Mouse (Mus musculus): ENCODE data around the gene Fam3b.

Fam3b gene

GRCm38 (mm10) chr16:97492369-97492768 is 22.2 kb downstream of the Fam3b start:
- DNase-seq (ENCODE audit: low spot score in 2 of 2), result no peak

DNA sequence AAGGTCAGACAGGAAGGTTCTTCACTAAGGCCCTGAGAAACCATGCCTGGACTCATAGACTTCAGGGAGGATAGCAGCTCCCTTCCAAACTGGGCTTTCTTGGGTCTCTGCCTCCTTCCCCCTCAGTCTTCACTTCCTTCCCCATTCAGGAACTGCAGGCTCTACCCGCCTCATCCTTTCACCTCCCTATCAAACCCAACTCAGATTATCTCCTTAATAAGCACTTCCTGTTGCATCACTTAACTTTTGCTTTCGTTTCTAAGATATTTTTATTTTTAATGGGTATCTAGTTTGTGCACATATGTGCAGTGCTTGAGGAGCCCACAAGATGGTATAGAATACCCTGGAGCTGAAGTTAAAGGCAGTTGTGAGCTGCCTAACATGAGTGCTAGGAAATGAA is 36.0 kb downstream of the Fam3b start:
- DNase-seq (ENCODE audit: low spot score in 2 of 2), result no peak

- DNase-seq (ENCODE audit: low spot score in 2 of 2), result no peak
These were observed 38.1 kb downstream of the Fam3b start for GRCm38 (mm10) chr16:97476524-97476923.

- DNase-seq (ENCODE audit: low spot score in 2 of 2), result no peak
These were observed 39.0 kb downstream of the Fam3b start for GRCm38 (mm10) chr16:97475581-97475980.

- no peak for DNase-seq (ENCODE audit: low spot score in 2 of 2)
These were observed 39.9 kb downstream of the Fam3b start for GRCm38 (mm10) chr16:97474671-97475070.

DNA sequence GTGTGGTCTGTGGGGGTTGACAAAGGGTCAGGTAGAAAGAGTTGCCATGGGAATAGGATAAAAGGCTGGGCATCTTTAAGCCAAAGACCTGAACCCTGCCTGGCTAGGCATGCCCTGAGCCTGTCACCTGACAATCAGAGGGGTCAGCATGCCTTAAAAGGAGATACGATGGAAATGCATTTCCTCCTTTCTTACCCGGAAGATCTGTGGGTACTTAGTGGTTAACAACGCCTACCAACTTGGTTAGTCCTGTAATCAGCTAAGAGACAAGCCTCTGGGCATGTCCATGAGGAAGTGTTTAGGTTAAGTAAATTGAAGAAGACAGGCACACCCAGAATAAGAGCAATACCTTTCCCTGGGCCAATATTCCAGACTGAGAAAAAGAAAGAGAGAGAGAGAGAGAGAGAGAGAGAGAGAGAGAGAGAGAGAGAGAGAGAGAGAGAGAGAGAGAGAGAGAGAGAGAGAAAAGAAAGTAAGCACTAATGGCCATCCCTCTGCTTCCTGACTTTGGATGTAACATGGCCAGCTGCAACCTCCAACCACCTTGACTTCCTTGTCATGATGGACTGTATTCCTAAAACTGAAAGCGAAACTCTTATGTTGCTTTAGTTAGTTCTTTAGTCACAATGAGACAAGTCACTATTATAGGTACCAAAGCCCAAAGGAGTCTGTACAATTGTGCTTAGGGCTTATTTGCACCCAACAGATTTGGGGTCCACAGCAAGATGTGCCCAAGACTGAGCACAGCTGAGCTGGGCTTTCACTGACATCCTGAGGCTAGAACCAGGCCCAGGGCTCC is 46.4 kb downstream of the Fam3b start:
- no peak for DNase-seq (ENCODE audit: low spot score in 2 of 2)

- no peak for DNase-seq (ENCODE audit: low spot score in 2 of 2)
These were observed 47.1 kb downstream of the Fam3b start for GRCm38 (mm10) chr16:97467472-97467871.

GRCm38 (mm10) chr16:97466182-97466957 is 48.2 kb downstream of the Fam3b start:
- no peak for DNase-seq (ENCODE audit: low spot score in 2 of 2)

GRCm38 (mm10) chr16:97462481-97463181 is 52.0 kb downstream of the Fam3b start, which contains the start of gene Mx1:
Mx1 (minus strand) TSS chr16:97462907.
- DNase-seq (ENCODE audit: low spot score in 2 of 2), result no peak

DNA sequence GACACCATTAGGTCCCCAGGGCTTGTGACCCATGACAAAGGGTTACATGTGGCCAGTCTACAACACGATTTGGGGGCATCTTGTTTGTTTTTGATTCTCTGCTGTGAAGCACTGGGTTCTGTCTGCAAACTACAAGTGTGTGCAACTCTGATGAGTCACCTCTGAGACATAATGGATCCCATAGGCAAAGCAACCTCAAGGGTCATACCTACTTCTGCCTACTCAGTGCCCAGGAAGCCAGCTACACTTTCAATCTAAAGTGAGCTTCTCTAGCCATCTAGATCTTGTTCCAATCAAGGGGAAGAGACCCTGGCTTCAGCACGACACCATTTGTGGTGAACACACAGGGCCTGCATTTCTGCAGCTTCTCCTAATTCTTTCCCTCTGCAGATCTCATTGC is 53.3 kb downstream of the Fam3b start:
- no peak for DNase-seq (ENCODE audit: low spot score in 2 of 2)

DNA sequence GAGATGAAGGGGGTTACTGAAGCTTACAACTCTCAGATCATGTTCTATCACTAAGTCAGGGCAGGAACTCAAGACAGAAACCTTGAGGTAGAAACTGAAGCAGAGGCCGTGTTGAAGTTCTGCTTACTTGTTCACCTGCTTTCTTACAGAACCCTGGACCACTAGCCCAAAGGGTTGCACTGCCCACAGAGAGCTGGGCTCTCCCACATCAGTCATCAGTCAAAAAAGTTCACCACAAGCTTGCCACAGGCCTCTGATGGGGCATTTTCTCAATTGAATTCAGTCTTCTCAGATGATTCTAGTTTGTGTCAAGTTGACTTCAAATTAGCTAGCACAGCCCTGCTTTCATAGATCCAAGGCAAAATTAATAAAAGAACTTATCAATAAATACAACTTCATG is 54.8 kb downstream of the Fam3b start:
- DNase-seq (ENCODE audit: low spot score in 2 of 2), result no peak

DNA sequence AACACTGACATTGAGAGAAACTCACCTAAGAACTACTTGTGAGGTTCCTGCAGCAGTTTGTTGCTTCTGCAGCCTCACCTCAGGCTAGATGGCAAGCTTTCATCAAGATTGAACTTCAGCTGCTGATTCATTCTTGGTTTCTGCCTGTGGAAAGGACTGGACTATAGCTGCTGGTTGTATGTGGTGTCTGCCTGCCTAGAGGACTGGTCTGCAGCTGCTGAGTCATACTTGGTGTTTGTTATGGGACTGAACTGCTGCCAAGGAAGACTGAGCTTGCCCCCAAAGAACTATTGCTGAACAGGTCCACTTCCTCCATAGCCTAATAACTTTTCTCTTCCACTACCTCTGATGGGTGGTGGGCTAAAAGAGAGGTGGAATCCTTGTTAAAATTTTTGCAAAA is 67.2 kb downstream of the Fam3b start:
- DNase-seq (ENCODE audit: low spot score in 2 of 2), result no peak

DNA sequence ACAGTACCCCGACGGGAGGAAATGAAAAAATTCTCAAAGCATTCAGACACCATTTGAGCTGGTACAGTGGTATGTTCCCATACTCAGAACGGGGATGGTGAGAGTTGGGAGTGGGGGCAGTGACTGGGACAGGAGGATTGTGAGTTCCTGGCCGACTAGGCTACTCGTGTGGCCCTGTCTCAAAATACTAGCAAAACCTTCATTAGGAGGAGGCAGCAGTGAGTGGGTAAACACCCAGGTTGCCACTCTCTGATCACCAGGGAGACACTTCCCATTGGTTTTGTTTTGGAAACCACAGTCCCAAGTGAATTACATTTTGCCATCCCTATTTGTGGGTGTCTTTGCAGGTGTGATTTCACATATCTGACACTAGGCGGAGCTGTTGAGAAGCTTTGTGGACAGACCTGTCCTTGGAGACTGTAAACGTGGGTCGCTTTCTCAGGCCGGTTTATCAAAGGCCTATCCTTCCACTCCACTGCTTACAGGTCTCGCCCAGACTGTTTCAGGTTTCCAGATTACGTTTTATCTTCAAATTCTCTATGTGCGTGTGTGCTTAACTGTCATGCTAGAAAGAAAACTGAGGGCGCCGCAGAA is 70.8 kb downstream of the Fam3b start:
- DNase-seq (ENCODE audit: low spot score in 2 of 2), result no peak

GRCm38 (mm10) chr16:97441967-97442366 is 72.6 kb downstream of the Fam3b start:
- DNase-seq (ENCODE audit: low spot score in 2 of 2), result peak in 1 of 2 experiments; percentile 21

DNA sequence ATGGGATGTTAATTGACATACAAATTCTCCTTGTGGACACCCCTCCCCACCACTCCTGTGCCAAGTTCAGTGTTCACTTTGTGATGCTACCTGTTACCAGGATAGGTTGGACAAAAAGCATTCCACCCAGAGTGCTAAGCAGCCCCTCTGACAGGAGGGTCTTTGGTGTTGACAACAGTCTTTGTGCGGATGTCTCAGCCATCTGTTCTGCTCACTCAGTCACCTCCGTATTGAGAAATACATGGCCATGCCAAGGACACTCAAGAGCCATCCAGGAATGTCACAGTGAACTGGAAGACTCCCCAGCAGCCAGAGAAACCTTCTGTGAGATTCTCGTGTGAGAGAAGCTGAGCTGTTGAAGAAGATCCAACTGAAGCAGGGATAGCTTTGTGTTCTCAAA is 76.4 kb downstream of the Fam3b start:
- DNase-seq (ENCODE audit: low spot score in 2 of 2), result no peak

- DNase-seq (ENCODE audit: low spot score in 2 of 2), result no peak
These were observed 77.1 kb downstream of the Fam3b start for GRCm38 (mm10) chr16:97437448-97438056.

- no peak for DNase-seq (ENCODE audit: low spot score in 2 of 2)
These were observed 80.4 kb downstream of the Fam3b start for GRCm38 (mm10) chr16:97434206-97434605.

- DNase-seq (ENCODE audit: low spot score in 2 of 2), result peak; percentile 19 to 22
These were observed 83.3 kb downstream of the Fam3b start for GRCm38 (mm10) chr16:97431328-97431727.

GRCm38 (mm10) chr16:97430091-97430490 is 84.5 kb downstream of the Fam3b start:
- peak in 1 of 2 experiments; percentile 14 for DNase-seq (ENCODE audit: low spot score in 2 of 2)

DNA sequence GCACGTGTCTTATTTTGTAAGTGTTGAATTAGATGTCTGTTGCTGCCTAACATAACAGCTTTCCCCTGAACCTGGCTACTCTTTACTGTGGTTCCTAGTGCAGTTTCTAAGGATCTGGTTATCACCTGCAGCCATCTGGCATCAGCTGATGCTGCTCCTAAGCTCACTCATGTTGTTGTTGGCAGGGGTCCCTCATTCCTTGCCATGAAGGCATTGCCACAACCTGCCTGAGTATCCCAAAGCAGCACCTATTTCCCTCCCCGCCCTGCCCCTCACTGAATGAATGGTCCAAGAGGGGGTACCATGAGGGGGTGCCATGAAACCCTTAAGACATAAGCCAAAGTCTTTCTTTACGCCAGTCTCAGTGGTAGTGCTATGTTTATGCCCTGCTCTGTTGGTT is 86.6 kb downstream of the Fam3b start:
- DNase-seq (ENCODE audit: low spot score in 2 of 2), result no peak

- no peak for DNase-seq (ENCODE audit: low spot score in 2 of 2)
These were observed 91.0 kb downstream of the Fam3b start for GRCm38 (mm10) chr16:97423627-97424026.

GRCm38 (mm10) chr16:97421671-97422070 is 92.9 kb downstream of the Fam3b start:
- DNase-seq (ENCODE audit: low spot score in 2 of 2), result no peak
